Mouse (Mus musculus): ENCODE data around the gene Cdr2l.
"Not testable (repeated sequence)": the region's sequence is repeated elsewhere in the genome, so short reads cannot be mapped to it uniquely, and the experiment has no call there.

The Cdr2l gene

GRCm38 (mm10) chr11:115372015-115372414 lies 9.7 kb upstream of the Cdr2l start:
- DNase-seq, result no peak

- no peak for DNase-seq
Observed at GRCm38 (mm10) chr11:115372737-115373136, 9.0 kb upstream of the Cdr2l start.

DNA sequence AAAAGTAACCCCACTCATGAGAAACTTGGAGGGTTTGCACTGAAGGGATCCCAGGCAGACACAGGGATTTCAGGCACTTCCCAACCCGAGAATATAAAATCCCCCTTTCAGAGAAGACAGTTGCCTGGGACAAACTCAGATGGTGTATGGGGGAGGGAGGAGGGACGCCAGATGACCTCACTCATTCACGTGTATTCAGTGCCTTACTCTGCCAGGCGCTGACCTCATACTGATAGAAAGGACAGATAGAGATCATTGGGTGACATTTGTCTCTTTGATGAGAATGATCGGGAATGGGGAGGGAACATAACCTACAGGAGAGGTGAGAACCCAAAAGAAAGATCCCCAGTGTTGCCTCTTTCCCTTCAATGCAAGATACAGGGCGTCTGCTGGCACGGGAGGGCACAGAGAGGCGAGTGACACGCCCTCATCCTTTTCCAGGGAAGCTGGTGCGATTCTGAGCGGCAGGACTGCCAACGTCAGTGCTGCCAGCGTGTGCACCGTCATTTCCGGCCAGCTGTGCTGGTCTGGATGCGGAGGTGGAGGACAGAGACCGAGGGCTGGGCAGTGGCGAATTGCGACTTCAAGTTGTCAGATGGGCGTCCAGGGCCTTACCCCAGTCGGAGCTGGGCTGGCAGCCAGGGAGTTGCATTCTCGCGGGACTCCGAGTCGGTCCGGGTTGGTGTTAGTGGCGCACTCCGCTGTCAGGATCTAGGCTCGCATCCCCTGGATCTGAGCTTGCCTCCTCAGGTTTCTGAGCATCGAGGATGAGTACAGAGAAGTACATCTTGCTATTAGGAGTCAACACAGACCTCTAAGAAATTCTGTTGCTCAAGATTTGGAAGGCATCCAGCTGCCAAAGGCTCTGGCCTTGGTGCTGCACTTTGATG lies 7.7 kb upstream of the Cdr2l start:
- peak; percentile 69 to 80 for DNase-seq

GRCm38 (mm10) chr11:115374695-115375425 lies 6.9 kb upstream of the Cdr2l start:
- no peak for DNase-seq

- no peak for DNase-seq
Observed at GRCm38 (mm10) chr11:115376722-115377121, 5.0 kb upstream of the Cdr2l start.

DNA sequence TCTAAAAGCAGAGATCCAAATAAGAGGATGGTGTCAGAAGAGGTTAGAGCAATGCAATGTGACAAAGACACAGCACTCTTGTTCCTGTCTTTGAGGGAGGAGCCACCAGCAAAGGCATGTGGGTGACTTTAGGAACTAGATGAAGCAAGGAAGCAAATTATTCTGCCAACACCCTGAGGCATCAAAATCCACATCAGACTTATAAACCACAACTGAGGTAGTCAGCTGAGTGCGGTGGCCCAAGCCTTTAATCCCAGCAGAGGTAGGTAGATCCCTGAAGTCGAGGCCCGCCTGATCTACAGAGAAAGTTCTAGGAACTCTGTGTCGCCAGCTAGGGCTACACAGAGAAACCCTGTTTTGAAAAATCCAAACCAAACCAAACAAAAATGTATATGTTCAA lies 4.5 kb upstream of the Cdr2l start:
- DNase-seq, result no peak

DNA sequence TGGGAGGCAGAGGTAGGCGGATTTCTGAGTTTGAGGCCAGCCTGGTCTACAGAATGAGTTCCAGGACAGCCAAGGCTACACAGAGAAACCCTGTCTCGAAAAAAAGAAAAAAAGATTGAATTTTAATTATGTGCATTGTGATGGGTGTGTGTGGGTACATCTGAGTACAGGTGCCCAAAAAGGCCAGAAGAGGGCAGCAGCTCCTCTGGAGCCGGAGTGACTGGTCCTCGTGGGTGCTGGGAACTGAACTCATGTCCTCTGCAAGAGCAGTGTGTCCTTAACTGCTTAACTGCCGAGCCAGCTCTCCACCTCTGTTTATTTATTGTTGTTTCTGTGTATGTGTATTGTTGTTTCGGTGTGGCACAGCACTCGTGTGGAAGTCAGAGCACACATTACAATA lies 3.9 kb upstream of the Cdr2l start:
- DNase-seq, result no peak

GRCm38 (mm10) chr11:115381276-115381675 lies 440 bp upstream of the Cdr2l start:
- no peak for DNase-seq

DNA sequence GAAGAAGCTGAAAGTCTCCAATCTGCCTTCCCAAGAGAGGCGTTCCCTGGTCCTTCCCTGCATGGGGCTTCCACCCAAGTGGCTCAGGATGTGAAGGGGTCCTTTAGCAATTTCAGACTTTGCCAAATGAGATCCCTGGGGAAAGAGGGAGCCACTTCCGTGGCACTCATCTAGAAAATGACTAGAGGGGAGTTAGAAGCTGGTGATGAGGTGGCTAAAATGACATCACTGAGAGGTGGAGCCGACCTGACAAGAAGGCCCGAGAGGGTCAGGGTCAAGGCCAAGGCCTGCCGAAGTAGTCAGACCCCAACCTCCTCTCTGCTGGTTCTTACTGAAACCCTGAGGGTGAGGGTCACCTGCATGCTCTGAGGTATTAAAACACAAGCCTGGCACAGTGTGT lies 1.2 kb downstream of the Cdr2l start:
- no peak for DNase-seq

GRCm38 (mm10) chr11:115383701-115384474 lies 2.2 kb downstream of the Cdr2l start:
- DNase-seq, result peak; percentile 35 to 54

- DNase-seq, result no peak
Observed at GRCm38 (mm10) chr11:115384587-115384986, 2.9 kb downstream of the Cdr2l start.

- DNase-seq, result not testable (repeated sequence)
Observed at GRCm38 (mm10) chr11:115386859-115387258, 5.1 kb downstream of the Cdr2l start.

DNA sequence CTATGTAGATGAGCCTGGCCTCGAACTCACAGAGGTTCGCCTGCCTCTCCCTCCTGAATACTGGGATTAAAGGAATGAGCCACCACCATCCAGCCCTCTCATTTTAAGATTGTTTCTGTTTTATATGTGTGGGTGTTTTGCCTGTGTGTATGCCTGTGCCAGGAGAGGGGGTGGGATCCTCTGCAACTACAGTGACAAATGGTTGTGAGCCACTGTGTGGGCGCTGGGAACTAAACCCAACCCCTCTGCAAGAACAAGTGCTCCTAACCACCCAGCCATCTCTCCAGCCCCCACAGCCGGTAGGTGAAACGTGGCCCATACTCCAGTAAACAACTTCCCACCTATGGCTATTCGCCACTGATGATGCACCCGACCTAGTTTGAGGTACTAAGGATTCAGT lies 9.6 kb downstream of the Cdr2l start:
- DNase-seq, result no peak

DNA sequence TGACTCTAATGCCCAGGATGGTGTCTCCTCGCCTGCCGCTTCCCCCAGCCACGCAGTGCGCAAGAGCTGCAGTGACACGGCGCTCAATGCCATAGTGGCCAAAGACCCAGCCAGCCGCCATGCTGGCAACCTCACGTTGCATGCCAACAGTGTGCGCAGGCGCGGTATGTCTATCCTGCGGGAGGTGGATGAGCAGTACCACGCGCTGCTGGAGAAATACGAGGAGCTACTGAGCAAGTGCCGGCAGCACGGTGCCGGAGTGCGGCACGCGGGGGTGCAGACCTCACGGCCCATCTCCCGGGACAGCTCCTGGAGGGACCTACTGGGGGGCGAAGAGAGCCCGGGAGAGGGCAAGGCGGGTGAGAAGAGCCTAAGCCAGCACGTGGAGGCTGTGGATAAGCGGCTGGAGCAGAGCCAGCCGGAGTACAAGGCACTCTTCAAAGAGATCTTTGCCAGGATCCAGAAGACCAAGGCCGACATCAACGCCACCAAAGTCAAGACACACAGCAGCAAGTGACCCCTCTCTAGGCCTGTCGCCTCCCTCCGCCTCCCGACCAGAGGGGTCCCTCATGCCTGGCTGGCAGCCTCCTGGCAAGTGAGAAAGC lies 12.1 kb downstream of the Cdr2l start:
- no peak for DNase-seq

GRCm38 (mm10) chr11:115398085-115398484 lies 16.4 kb downstream of the Cdr2l start:
- DNase-seq, result no peak

DNA sequence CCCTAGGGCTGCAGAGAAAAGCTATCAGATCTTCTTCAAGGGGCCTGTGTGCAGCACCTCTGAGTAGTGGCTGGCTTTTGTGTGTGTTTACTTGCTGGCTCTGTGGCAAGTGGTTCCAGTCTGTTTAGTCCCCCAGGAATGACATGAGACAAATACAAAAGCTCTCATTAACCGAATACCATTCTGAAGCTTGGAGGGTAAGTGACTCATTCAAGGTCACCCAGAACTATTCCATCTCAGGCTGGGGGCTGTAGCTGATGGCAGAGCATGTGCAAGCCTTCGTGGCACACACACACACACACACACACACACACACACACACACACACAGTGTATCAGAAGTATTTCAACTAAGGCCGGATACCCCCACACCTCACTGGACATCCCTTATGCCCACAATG lies 18.4 kb downstream of the Cdr2l start:
- no peak for DNase-seq

DNA sequence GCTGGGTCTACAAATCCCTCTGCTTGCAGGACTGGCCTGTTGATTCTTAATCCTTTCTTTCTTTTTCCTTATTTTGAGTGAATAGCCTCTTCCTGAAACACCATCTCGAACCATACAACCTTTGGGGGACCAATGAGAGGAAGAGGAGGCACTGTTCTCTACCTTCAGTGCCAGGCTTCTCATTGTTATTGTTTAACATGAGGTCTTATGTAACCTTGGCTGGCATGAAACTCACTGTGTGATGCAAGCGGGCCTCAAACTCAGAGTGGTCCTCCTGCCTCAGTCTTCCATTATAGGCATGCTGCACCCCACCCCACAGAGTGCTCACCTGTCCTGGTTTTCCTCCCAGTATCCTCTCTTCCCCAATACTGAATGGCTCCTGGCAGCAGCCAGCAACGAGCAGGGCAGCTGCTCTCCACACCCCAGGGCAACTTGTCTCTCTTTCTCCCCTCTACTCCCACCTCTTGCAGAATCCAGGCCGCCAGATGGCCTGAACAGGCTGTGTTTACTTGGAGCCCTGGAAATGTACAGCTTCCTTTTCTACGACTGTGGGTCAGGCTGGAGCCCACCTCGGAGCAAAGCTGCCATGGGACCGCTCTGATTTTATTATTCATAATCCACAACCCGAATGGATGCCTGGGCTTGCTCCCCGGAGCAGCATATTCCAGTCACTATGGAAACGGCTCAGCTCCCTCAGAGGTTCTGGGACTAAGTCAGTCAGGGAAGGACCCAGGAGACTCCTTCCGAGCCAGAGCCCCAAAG lies 19.1 kb downstream of the Cdr2l start:
- no peak for DNase-seq

DNA sequence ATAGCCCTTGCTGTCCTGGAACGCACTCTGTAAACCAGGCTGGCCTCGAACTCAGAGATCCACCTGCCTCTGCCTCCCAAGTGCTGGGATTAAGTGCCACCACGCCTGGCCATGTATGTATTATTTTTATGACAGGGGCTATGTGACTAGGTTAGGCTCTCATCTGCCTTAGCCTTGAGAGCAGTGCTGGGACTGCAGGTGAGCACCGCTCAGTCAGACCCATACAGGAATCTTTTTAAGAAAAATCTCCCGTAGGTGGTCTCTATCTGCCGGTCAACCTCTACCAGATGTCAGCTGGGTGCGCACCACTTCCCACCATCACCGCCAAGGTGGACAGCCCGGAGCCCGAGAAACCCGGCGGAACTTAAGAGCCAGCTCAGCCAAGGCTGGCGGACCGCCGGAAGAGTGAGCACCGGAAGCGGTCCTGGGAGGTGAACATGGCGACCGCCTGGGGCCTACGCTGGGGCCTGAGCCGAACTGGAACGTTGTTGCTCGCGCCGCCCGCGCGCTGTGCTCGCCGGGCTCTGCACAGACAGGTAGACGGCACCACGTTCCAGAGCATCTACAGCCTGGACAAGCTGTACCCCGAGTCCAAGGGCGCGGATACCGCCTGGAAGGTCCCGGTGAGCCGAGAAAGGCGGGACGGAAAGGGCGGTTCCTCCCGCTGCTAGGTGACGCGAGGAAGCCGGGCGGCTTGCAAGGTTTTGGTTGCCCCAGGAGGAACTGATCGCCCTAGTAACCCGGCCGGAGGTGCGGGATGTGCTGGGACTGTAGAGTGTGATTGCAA lies 21.8 kb downstream of the Cdr2l start, which contains the start of gene Mrpl58:
Gene Mrpl58, plus strand, starts transcription at position 415 of the 787 bp plus-strand sequence.
- DNase-seq, result peak; percentile 86

DNA sequence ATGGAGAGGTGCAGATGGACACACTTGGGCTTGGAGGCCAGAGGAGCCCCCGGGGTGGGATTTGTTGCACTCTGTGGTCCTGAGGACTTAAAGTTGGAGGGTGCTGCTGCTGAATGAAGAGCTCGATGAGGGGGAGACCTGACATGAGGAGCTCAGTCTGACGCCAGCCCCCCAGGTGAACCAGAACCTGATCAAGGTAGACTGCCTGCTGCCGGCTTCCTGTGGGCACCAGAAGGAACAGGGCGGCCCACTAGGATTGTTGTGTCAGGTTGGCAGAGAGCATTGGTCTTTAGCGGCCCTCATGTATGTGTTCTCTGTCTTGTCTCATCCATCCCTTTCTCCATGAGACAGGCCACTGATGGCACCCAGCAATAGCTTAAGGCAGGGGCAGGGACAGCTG lies 24.0 kb downstream of the Cdr2l start:
- no peak for DNase-seq

- no peak for DNase-seq
Observed at GRCm38 (mm10) chr11:115406858-115407401, 25.2 kb downstream of the Cdr2l start.
